In genomic region chr6:51168048-51168447, GRCm38 (mm10) we compare ENCODE assay signal across 7 mouse cellular contexts.
DNase-seq lines count a peak whose midpoint lies in the region; ATAC-seq lines count a peak whose summit lies in the region.

No protein-coding gene starts in this region.

- peaks cover 39% of the 10 kb centered on the region for H3K4me1 ChIP-seq in limb, embryonic 12.5 days (replicated peaks)
- H3K4me1 ChIP-seq in midbrain, embryonic 14.5 days (ENCODE audit: control insufficient read depth, insufficient read depth, low read length): peaks cover 10% of the 10 kb centered on the region

- 2% methylated on average over 11 of the region's 11 CpGs for WGBS in limb, embryonic 12.5 days
- 2% methylated on average over 11 of the region's 11 CpGs for WGBS in midbrain, embryonic 14.5 days

- H3K4me2 ChIP-seq in limb, embryonic 12.5 days: peak overlapping the region; percentile 72
- H3K4me2 ChIP-seq in midbrain, embryonic 14.5 days (ENCODE audit: low read length): peak overlapping the region; percentile 59

- peak; percentile 90 for DNase-seq in ZHBTc4 (ENCODE audit: low read depth, low spot score)
- DNase-seq in gastrocnemius, postnatal 14 days: peak; percentile 87
- DNase-seq in midbrain, embryonic 14.5 days: peak; percentile 91
- DNase-seq in spleen, postnatal 14 days (ENCODE audit: low spot score in 2 of 2): peak; percentile 62 to 79

- H3K9ac ChIP-seq in limb, embryonic 12.5 days (replicated peaks): no peak overlapping the region
- no peak overlapping the region for H3K9ac ChIP-seq in midbrain, embryonic 14.5 days (replicated peaks; ENCODE audit: low read length)

- intact Hi-C loops in gastrocnemius, postnatal 14 days (cut with DNase I; ENCODE audit: low total_unique reads): loop anchor here (2.0 to 10.0 kb wide), 3 partner anchors 227 to 493 kb away; no protein-coding TSS in a partner anchor

- 0 out of 2 replicates have a peak, but pooled peaks cover 4% of the 10 kb centered on the region for H3K27me3 ChIP-seq in limb, embryonic 12.5 days
- peaks cover 14% of the 10 kb centered on the region; the same call in 1 of the 2 replicates for H3K27me3 ChIP-seq in midbrain, embryonic 14.5 days (ENCODE audit: control insufficient read depth, insufficient read depth, low read length)

- H3K4me3 ChIP-seq in limb, embryonic 12.5 days (replicated peaks): no peak overlapping the region
- no peak overlapping the region for H3K4me3 ChIP-seq in midbrain, embryonic 14.5 days (replicated peaks; ENCODE audit: low read depth, low read length)

- H3K27ac ChIP-seq in limb, embryonic 12.5 days: peak overlapping the region; percentile 53; the same call in 1 of the 2 replicates
- peak overlapping the region; percentile 69; the same call in 1 of the 2 replicates for H3K27ac ChIP-seq in midbrain, embryonic 14.5 days (replicated peaks; ENCODE audit: low read depth, low read length)

- ATAC-seq in common myeloid progenitor, adult 5-6 weeks (replicated peaks; ENCODE audit: low read depth, poor library complexity, severe bottlenecking): peak; percentile 35; the same call in 1 of the 2 replicates
- peak; percentile 54 for ATAC-seq in inflammation-experienced regulatory T-cells, adult 6 months
- ATAC-seq in limb, embryonic 12.5 days (ENCODE audit: insufficient number of reproducible peaks, insufficient read depth, low FRiP score, low TSS enrichment, low read depth): no peak
- ATAC-seq in midbrain, embryonic 14.5 days (ENCODE audit: low FRiP score, low TSS enrichment): peak; percentile 44; the same call in 1 of the 2 replicates

- no peaks in the 10 kb centered on the region for H3K36me3 ChIP-seq in limb, embryonic 12.5 days
- H3K36me3 ChIP-seq in midbrain, embryonic 14.5 days (ENCODE audit: control insufficient read depth, insufficient read depth, low read length): no peaks in the 10 kb centered on the region

- no peaks in the 10 kb centered on the region for H3K9me3 ChIP-seq in limb, embryonic 12.5 days
- no peaks in the 10 kb centered on the region for H3K9me3 ChIP-seq in midbrain, embryonic 14.5 days (ENCODE audit: control insufficient read depth, low read length)
